Comparison of ENCODE assay signal across 8 mouse cellular contexts in the genomic region with DNA sequence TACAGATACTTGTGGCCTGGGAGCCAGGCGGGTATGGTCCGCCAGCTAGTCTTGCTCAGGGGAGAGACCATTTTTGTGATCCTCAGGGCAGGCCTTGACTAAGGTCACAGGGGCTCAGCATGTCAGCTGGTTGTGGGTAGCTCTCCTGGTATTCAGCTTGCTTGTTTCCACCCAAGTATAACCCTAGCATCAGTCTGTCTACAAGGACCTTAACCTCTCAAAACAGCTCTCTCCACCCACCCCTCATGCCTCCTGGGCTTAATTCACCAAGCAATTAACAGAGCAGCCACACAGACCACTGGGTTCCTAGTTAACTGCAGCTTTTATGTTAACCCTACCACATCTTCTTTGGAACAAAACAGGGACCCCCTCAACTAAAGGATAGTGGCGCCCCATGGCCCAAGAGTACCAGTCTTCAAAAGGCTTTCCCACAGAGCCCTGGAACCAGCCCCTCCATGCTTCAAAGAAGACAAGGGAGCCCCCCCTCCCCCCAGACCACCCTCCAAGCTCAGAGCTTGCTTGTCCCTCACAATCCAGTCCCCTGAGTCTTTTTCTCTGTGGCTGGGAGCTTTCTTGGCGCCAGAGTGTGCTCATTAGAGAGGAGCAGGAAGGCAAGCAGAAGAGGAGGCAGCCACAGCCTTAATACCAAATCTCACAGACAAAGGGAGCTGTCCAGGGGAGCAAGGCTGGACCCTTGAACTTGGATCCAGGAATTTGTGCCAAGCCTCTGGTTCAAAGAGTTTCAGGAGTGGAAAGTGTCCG. TPM values are rescaled to one million over a fixed set of nuclear protein-coding genes. Genes with fewer than 3 reads are reported as not detected.
A peak's percentile ranks its signal among the peaks of the same experiment; 100 is the strongest.
DNase-seq lines count a peak whose midpoint lies in the region; ATAC-seq lines count a peak whose summit lies in the region.

No protein-coding gene starts in this region.

- peak overlapping the region; percentile 70 for H3K27ac ChIP-seq in neural tube, embryonic 11.5 days (ENCODE audit: low read depth, low read length)
- peak overlapping the region; percentile 80 for H3K27ac ChIP-seq in heart, embryonic 16.5 days (ENCODE audit: low read length)
- H3K27ac ChIP-seq in stomach, embryonic 15.5 days, result peak overlapping the region; percentile 64; the same call in 1 of the 2 replicates

- H3K9me3 ChIP-seq in neural tube, embryonic 11.5 days (ENCODE audit: control insufficient read depth, low read length), result no peaks in the 10 kb centered on the region
- H3K9me3 ChIP-seq in heart, embryonic 16.5 days (replicated peaks; ENCODE audit: control insufficient read depth, low read length), result no peaks in the 10 kb centered on the region
- no peaks in the 10 kb centered on the region for H3K9me3 ChIP-seq in stomach, embryonic 15.5 days

- no peak overlapping the region for H3K4me2 ChIP-seq in neural tube, embryonic 11.5 days (ENCODE audit: low read depth)
- H3K4me2 ChIP-seq in heart, embryonic 16.5 days (ENCODE audit: low read depth, low read length), result no peak overlapping the region
- no peak overlapping the region for H3K4me2 ChIP-seq in stomach, embryonic 15.5 days

- no peaks in the 10 kb centered on the region for H3K27me3 ChIP-seq in neural tube, embryonic 11.5 days (ENCODE audit: control insufficient read depth, insufficient read depth, low read length)
- H3K27me3 ChIP-seq in heart, embryonic 16.5 days (ENCODE audit: control insufficient read depth, insufficient read depth, low read length), result no peaks in the 10 kb centered on the region
- H3K27me3 ChIP-seq in stomach, embryonic 15.5 days (replicated peaks), result no peaks in the 10 kb centered on the region

- no peak overlapping the region for H3K4me3 ChIP-seq in neural tube, embryonic 11.5 days (ENCODE audit: low read depth, low read length)
- no peak overlapping the region for H3K4me3 ChIP-seq in heart, embryonic 16.5 days (ENCODE audit: low read length)
- no peak overlapping the region for H3K4me3 ChIP-seq in stomach, embryonic 15.5 days (replicated peaks)

- ATAC-seq in neural tube, embryonic 11.5 days (ENCODE audit: insufficient read depth, low FRiP score, low TSS enrichment), result 0 out of 2 replicates have a peak, but pooled peaks have one; percentile 16
- ATAC-seq in heart, embryonic 16.5 days (replicated peaks; ENCODE audit: extremely low read depth, insufficient read depth, low FRiP score), result no peak
- ATAC-seq in stomach, embryonic 15.5 days (ENCODE audit: insufficient read depth, low FRiP score, low read depth), result no peak

- 17% methylated on average over 5 of the region's 5 CpGs for WGBS in neural tube, embryonic 11.5 days
- 51% methylated on average over 5 of the region's 5 CpGs for WGBS in heart, embryonic 16.5 days
- WGBS in stomach, embryonic 15.5 days, result 60% methylated on average over 5 of the region's 5 CpGs

- H3K9ac ChIP-seq in neural tube, embryonic 11.5 days (ENCODE audit: low read length), result 0 out of 2 replicates have a peak overlapping the region, but pooled peaks have one; percentile 19
- H3K9ac ChIP-seq in heart, embryonic 16.5 days (ENCODE audit: low read length), result peak overlapping the region; percentile 48
- H3K9ac ChIP-seq in stomach, embryonic 15.5 days, result no peak overlapping the region

- peaks cover 58% of the 10 kb centered on the region for H3K4me1 ChIP-seq in neural tube, embryonic 11.5 days (ENCODE audit: control insufficient read depth, insufficient read depth, low read length)
- peaks cover 67% of the 10 kb centered on the region for H3K4me1 ChIP-seq in heart, embryonic 16.5 days (ENCODE audit: control insufficient read depth, insufficient read depth, low read length)
- peaks cover 63% of the 10 kb centered on the region for H3K4me1 ChIP-seq in stomach, embryonic 15.5 days

- DNase-seq in neural tube, embryonic 11.5 days (ENCODE audit: low spot score), result no peak
- DNase-seq in neural tube, embryonic 10.5 days (ENCODE audit: extremely low spot score, low spot score), result no peak
- DNase-seq in kidney, postnatal 36 days, result peak; percentile 71 to 86
- no peak for DNase-seq in cerebellum, adult 18-20 months
- DNase-seq in yolk sac, embryonic 10.5 days (ENCODE audit: low spot score), result no peak
- no peak for DNase-seq in adrenal gland, postnatal 25 days

- no peaks in the 10 kb centered on the region for H3K36me3 ChIP-seq in neural tube, embryonic 11.5 days (ENCODE audit: control insufficient read depth, insufficient read depth, low read length)
- H3K36me3 ChIP-seq in heart, embryonic 16.5 days (ENCODE audit: control insufficient read depth, insufficient read depth), result no peaks in the 10 kb centered on the region
- H3K36me3 ChIP-seq in stomach, embryonic 15.5 days, result no peaks in the 10 kb centered on the region

RNA-seq across cellular contexts. Expression of a gene that starts 48.1 kb away (rescaled TPM):
- 45.8 and 47.9 TPM in 2 replicates for polyA plus RNA-seq in neural tube, embryonic 11.5 days (2014; fragmentation: Nextera tagmentation; extraction: Ambion mirVana)
- polyA plus RNA-seq in heart, embryonic 16.5 days (2015; fragmentation: Nextera tagmentation; extraction: Ambion mirVana), result 18.0 and 20.7 TPM in 2 replicates
- polyA plus RNA-seq in stomach, embryonic 15.5 days (2015; fragmentation: Nextera tagmentation; extraction: Ambion mirVana), result 35.1 and 36.2 TPM in 2 replicates
- total RNA-seq in adrenal gland, postnatal 25 days (2021), result 194 and 198 TPM in 2 replicates

Comparison
In these comparisons a context has a peak if more than half of its experiments do, and no peak if none do; other contexts are left out.
1. DNase-seq: peak in kidney, postnatal 36 days (2 of 2); none in neural tube, embryonic 11.5 days (single experiment), neural tube, embryonic 10.5 days (single experiment), cerebellum, adult 18-20 months (0 of 2), yolk sac, embryonic 10.5 days (single experiment) and adrenal gland, postnatal 25 days (single experiment).
2. Peak in every context shown above with its lines, with median percentiles within 50 percentile points of each other: H3K27ac ChIP-seq.